Mouse (Mus musculus) olfactory bulb, adult 2 months (tissue): Measurements from ENCODE around the gene Arl4a.

ENCODE experiments used
- CTCF ChIP-seq: fragments of 200-500 bp; IDR thresholded peaks from 2 replicates; pipeline ENCODE4 v1.5.1; 2012; ENCODE audit warnings: low read depth, mild to moderate bottlenecking, low read length, moderate library complexity; ENCODE audit not compliant: insufficient read depth
- POLR2A ChIP-seq: fragments of 200-500 bp; IDR thresholded peaks from 2 replicates; pipeline ENCODE4 v1.6.1; 2012; ENCODE audit warnings: mild to moderate bottlenecking, low read depth, low read length, moderate library complexity; ENCODE audit not compliant: insufficient read depth

DNA sequence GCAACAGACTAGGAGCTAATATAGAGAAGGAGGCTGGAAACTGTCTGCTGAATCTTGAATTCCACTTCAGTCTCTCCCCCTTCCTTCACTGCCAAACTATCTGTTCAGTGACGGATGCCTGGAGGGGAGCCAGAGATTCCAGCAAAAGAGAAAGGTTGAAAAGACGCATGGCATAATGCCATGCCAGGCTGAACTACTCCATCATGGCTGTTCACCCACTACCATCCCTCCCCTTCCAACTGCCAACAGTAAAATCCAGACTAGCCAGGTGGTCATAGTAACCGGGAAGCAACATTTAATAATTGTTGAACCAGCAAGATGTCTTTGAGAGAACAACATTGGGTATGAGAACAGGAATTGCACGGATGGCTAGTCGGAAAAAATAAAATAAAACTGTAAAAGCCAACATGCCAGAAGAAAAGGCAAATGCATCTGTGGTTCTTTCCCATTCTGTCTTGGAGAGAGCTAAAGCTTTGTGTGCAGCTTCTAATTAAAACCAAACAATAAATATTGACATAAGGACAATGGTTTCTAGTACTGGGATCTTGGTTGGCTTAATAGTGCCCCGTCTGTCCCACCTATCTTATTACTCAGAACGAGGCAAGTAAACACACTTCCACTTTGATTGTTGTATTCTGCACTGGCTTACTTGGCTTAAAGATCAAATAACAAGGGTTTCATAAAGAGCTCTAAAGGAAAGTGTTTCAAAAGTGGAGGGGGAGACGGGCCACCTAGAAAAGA lies 79.7 kb downstream of the Arl4a start:
- TF ChIP-seq CTCF (no peak), POLR2A (no peak)
